Mouse (Mus musculus) embryonic stem cell, embryonic (primary cell): ENCODE results near the gene Dbr1.

Source experiments
- CTCF ChIA-PET, 4 experiments: fragments of 300-600 bp in 2 of 4; fragments of 350-600 bp in 2 of 4; sonication (Branson Sonifier 250); formaldehyde crosslinking; loops; one replicate each; lab custom pipeline; 2022; ENCODE audit warnings: inconsistent platforms in 2 of 4; lab: Charles Lee
- POLR2A ChIA-PET, 4 experiments: fragments of 300-600 bp in 2 of 4; fragments of 350-600 bp in 2 of 4; sonication (Branson Sonifier 250); formaldehyde crosslinking; loops; one replicate each; lab custom pipeline; 2022; ENCODE audit warnings: antibody characterized with exemption in 4 of 4, inconsistent platforms in 1 of 4; lab: Charles Lee

Dbr1 gene

GRCm38 (mm10) chr9:99575677-99576480 is at the start of gene Dbr1:
Dbr1 (plus strand) TSS chr9:99575799.
- ChIA-PET POLR2A (interaction anchor here (0.5 to 3.0 kb wide), 32 partner anchors 8 to 1190 kb away, joined by 3 to 17 read pairs (median 4); partner anchors contain the start of genes Dzip1l (in 3 of the 4), Armc8 (in 1 of the 4), Cep70 (in 1 of the 4) and Faim (in 1 of the 4)), CTCF (interaction anchor here in 3 of 4 experiments (0.5 to 2.4 kb wide), 6 partner anchors 12 to 86 kb away, joined by 3 to 11 read pairs (median 4); no protein-coding TSS in a partner anchor)

DNA sequence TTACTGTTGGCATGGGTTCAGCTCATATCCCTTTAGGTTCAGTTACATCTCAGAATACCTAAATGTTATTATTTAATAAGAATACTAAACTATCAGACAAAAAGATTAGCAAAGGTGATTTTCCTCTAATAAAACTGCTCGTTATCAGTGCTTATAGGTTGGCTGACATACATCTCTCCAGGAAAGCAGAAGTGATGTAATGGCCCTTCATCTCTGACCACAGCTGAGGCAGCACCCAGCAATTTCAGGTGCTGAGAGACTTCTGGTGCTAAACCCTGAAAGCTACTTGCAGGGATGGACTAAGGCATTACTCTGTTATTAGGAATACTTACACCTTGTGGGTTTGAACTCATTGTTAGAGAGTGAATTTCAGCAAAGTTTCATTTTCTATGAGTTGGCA is 43.7 kb upstream of the Dbr1 start:
- ChIA-PET CTCF (no interaction called here), POLR2A (no interaction called here)

GRCm38 (mm10) chr9:99546259-99546658 is 29.3 kb upstream of the Dbr1 start:
- ChIA-PET POLR2A (no interaction called here), CTCF (interaction anchor here in 1 of 4 experiments (1.4 kb wide), 1 partner anchor 77 kb away, joined by 19 read pairs; no protein-coding TSS in a partner anchor)

DNA sequence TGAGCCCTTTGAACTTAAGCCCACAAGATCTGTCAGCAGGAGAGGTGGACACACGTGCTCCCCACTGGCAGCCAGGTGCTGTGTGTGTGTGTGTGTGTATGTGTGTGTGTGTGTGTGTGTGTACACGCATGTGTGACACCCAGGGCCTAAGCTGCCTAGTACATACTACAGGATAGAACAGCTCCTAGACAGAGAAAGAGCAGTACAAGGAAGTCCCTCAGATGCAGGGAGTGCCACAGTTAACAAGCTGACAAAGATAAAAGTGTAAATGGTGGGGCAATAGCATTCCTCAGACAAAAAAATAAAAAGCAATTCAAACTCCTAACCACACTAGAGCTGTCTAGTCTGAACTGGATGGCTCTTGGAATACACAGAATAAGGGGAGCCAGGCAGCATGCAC is 23.5 kb upstream of the Dbr1 start:
- ChIA-PET POLR2A (interaction anchor here in 3 of 4 experiments (0.7 to 2.1 kb wide), 11 partner anchors 14 to 134 kb away, joined by 3 to 8 read pairs (median 4); partner anchors contain the start of gene Armc8 (in 2 of the 3)), CTCF (interaction anchor here in 3 of 4 experiments (0.7 to 2.0 kb wide), 4 partner anchors 12 to 54 kb away, joined by 3 to 8 read pairs (median 4); no protein-coding TSS in a partner anchor)

GRCm38 (mm10) chr9:99553049-99553448 is 22.6 kb upstream of the Dbr1 start:
- CTCF ChIA-PET: interaction anchor here in 2 of 4 experiments (1.1 to 2.0 kb wide), 2 partner anchors 11 to 34 kb away, joined by 3 to 5 read pairs; no protein-coding TSS in a partner anchor

GRCm38 (mm10) chr9:99554052-99554451 is 21.5 kb upstream of the Dbr1 start:
- ChIA-PET CTCF (interaction anchor here in 1 of 4 experiments (0.6 kb wide), 1 partner anchor 989 kb away, joined by 3 read pairs; no protein-coding TSS in a partner anchor), POLR2A (interaction anchor here in 1 of 4 experiments (1.4 kb wide), 1 partner anchor 13 kb away, joined by 3 read pairs; no protein-coding TSS in a partner anchor)

More at GRCm38 (mm10) chr9:99553049-99553448, 22.6 kb upstream of the Dbr1 start:
- POLR2A ChIA-PET: interaction anchor here in 3 of 4 experiments (0.5 to 2.1 kb wide), 6 partner anchors 13 to 109 kb away, joined by 3 to 8 read pairs (median 4); partner anchors contain the start of gene Armc8 (in 1 of the 3)

- ChIA-PET POLR2A (interaction anchor here in 1 of 4 experiments (1.4 to 3.7 kb wide), 2 partner anchors 11 to 13 kb away, joined by 3 to 35 read pairs; partner anchors contain the start of gene Armc8), CTCF (no interaction called here)
Measured at GRCm38 (mm10) chr9:99555253-99555652, 20.3 kb upstream of the Dbr1 start.

DNA sequence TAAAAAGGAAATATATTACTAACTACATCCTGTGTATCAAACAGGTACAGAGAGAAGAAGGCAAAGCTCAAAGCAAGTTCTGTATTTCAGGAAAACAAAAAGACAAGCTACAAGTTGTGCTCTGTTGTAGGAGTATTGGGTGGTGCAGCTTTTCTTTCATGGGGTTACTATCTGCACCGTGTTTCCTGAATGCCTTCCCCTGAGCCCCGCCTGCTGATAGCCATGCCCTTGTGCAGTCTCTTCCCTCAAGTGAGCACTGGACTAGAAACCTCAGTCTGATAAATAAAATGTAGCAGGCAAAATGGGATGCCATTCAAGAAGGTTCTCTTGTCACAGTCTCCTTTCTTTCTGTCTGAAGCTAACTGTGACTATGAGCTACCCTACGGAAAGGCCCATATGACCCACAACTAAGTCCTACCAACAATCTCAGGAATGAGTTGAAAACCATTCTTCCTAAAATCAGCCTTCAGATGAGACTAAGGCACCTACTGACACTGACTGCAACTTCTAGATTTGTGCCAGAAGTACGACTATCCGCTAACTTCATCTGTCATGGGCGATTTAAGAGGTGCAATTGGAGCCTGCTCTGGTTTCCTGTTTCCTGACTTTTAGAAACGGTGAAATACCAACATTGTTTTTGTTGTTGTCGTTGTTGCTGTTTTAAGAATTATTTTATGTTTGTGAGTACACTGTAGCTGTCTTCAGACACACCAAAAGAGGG is 17.9 kb upstream of the Dbr1 start:
- ChIA-PET CTCF (interaction anchor here in 1 of 4 experiments (0.6 to 1.7 kb wide), 3 partner anchors 11 to 314 kb away, joined by 3 to 4 read pairs (median 3); partner anchors contain the start of genes Armc8 and Cep70), POLR2A (interaction anchor here in 3 of 4 experiments (0.6 to 3.7 kb wide), 5 partner anchors 10 to 84 kb away, joined by 5 to 35 read pairs (median 6); partner anchors contain the start of gene Armc8 (in 2 of the 3))

- ChIA-PET CTCF (interaction anchor here (0.6 to 1.3 kb wide), 6 partner anchors 10 to 115 kb away, joined by 3 to 9 read pairs (median 3); no protein-coding TSS in a partner anchor), POLR2A (interaction anchor here in 2 of 4 experiments (0.6 to 3.7 kb wide), 7 partner anchors 9 to 133 kb away, joined by 3 to 35 read pairs (median 3); partner anchors contain the start of gene Armc8 (in 2 of the 2))
Measured at GRCm38 (mm10) chr9:99558824-99559556, 16.6 kb upstream of the Dbr1 start.

DNA sequence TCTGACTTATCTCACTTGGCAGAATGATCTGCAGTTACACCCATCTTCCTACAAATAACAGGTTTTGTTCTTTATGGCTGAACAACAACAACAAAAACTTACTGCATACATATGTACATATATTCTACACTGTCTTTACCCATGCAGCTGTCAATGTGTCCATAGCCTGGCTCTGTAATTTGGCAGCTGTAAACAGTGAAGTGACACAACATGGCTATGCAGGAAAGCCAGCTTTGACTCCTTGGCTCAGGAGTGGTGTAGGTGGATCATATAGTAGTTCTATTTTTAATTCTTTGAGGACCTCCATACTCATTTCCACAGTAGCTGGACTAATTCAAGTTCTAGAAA is 16.1 kb upstream of the Dbr1 start:
- CTCF ChIA-PET: interaction anchor here (0.6 to 1.3 kb wide), 4 partner anchors 10 to 115 kb away, joined by 3 to 9 read pairs (median 3); no protein-coding TSS in a partner anchor
- POLR2A ChIA-PET: interaction anchor here in 2 of 4 experiments (0.8 to 1.0 kb wide), 3 partner anchors 9 to 15 kb away, joined by 3 read pairs; partner anchors contain the start of gene Armc8 (in 1 of the 2)

- ChIA-PET POLR2A (interaction anchor here in 1 of 4 experiments (1.2 kb wide), 1 partner anchor 8 kb away, joined by 3 read pairs; the partner anchor contains the start of gene Armc8), CTCF (interaction anchor here in 1 of 4 experiments (1.3 kb wide), 1 partner anchor 101 kb away, joined by 3 read pairs; no protein-coding TSS in a partner anchor)
Measured at GRCm38 (mm10) chr9:99560389-99560788, 15.2 kb upstream of the Dbr1 start.

DNA sequence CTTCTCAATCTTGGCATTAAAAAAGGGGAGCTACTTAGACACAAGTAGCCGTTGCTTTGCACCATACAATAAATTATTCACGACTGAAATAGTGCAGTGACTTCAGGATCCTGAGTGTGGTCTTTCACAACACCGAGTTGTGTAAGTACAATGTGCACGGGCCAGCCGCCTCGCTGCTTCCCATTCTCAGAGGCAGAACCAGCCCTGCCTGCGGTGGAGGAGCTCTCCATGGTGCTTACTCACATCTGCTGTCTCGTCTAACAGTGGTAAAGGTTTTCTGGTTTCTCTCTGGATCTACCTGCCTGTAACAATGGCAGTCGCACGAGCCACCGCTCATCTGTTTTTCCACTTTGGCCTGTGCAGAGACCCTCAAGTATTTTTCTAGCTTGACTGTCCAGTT is 11.9 kb upstream of the Dbr1 start:
- ChIA-PET CTCF (interaction anchor here in 3 of 4 experiments (0.5 to 1.5 kb wide), 6 partner anchors 11 to 502 kb away, joined by 3 to 9 read pairs (median 4); no protein-coding TSS in a partner anchor), POLR2A (interaction anchor here in 3 of 4 experiments (0.6 to 1.4 kb wide), 11 partner anchors 11 to 188 kb away, joined by 3 to 10 read pairs (median 4); partner anchors contain the start of genes Dbr1 (in 1 of the 3) and Dzip1l (in 1 of the 3))

GRCm38 (mm10) chr9:99568023-99568346 is 7.6 kb upstream of the Dbr1 start:
- ChIA-PET CTCF (interaction anchor here in 3 of 4 experiments (0.9 to 2.4 kb wide), 7 partner anchors 11 to 588 kb away, joined by 3 to 12 read pairs (median 4); no protein-coding TSS in a partner anchor), POLR2A (interaction anchor here (0.6 to 3.6 kb wide), 43 partner anchors 8 to 1467 kb away, joined by 3 to 35 read pairs (median 4); partner anchors contain the start of genes Dzip1l (in 2 of the 4), Cep70 (in 1 of the 4), Esyt3 (in 1 of the 4) and Nme9 (in 1 of the 4))

DNA sequence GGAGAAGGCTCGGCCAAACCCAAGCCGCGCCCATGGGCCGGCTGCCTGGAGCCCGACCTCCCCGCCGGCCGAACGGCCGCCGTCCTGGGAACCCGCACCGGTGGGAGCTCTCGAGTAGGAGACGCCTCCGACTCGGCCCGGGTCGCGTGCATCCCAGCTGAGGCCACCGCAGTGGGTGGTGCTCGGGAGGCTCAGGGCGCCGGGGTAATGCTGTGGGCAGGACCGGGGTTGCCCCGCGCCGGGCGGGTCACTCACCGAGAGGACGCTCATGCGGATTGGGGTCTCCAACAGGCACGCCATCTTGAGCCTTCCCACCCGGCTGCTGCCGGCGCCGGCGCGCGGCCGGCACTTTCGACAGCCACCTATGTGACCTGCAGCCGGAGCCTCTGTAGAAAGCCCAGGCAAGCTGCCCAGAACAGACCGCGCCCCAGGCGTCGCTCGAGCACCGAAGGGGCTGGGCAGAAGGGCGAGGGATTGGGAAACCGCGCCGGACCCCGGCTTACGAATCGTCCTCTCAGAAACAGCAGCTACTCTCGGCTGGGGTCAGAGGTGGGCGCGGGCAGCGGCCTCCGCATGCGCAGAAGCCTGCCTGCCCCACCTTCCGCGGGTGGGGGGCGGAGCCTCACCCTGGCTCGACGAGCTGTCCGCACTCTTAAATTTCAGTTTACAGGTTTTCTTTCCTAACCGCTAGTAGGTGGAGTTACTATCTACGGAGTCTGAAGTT is 7.1 kb upstream of the Dbr1 start, which contains the start of gene Armc8:
Gene Armc8 (minus strand): TSS at position 553 of the 724 bp plus-strand sequence.
- ChIA-PET POLR2A (interaction anchor here (0.5 to 3.6 kb wide), 65 partner anchors 8 to 1466 kb away, joined by 3 to 35 read pairs (median 4); partner anchors contain the start of genes Dzip1l (in 3 of the 4), Cep70 (in 1 of the 4), Esyt3 (in 1 of the 4) and Mras (in 1 of the 4)), CTCF (interaction anchor here in 3 of 4 experiments (0.6 to 2.4 kb wide), 8 partner anchors 12 to 589 kb away, joined by 3 to 12 read pairs (median 4); no protein-coding TSS in a partner anchor)

DNA sequence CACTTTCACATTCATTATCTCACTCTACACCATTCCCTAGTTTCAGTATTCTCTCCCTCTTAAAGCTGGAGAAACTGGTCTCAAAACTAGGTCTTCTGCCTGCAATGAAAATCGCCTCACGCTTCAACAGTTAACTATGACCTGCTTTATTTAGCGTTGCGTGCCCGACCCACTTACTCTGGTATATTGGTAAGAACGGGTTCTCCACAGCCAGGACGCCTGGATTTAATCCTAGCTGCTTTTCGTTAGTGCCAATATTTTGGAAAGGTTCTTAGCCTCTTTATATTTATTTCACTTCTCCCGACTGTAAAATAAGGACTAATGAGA is 6.6 kb upstream of the Dbr1 start:
- ChIA-PET POLR2A (interaction anchor here (0.5 to 3.6 kb wide), 53 partner anchors 7 to 1466 kb away, joined by 3 to 35 read pairs (median 4); partner anchors contain the start of genes Dzip1l (in 3 of the 4), Cep70 (in 1 of the 4), Esyt3 (in 1 of the 4) and Mras (in 1 of the 4)), CTCF (interaction anchor here (0.6 to 2.4 kb wide), 6 partner anchors 10 to 93 kb away, joined by 3 to 12 read pairs (median 8); no protein-coding TSS in a partner anchor)
